Mouse (Mus musculus) layer of hippocampus, adult 9-10 months (tissue): ENCODE results near the gene Tgfa.

Source experiments
- DNase-seq: peaks from one replicate; pipeline ENCODE4 v3.0.0; 2022; ENCODE audit warnings: low spot score

The Tgfa gene

DNA sequence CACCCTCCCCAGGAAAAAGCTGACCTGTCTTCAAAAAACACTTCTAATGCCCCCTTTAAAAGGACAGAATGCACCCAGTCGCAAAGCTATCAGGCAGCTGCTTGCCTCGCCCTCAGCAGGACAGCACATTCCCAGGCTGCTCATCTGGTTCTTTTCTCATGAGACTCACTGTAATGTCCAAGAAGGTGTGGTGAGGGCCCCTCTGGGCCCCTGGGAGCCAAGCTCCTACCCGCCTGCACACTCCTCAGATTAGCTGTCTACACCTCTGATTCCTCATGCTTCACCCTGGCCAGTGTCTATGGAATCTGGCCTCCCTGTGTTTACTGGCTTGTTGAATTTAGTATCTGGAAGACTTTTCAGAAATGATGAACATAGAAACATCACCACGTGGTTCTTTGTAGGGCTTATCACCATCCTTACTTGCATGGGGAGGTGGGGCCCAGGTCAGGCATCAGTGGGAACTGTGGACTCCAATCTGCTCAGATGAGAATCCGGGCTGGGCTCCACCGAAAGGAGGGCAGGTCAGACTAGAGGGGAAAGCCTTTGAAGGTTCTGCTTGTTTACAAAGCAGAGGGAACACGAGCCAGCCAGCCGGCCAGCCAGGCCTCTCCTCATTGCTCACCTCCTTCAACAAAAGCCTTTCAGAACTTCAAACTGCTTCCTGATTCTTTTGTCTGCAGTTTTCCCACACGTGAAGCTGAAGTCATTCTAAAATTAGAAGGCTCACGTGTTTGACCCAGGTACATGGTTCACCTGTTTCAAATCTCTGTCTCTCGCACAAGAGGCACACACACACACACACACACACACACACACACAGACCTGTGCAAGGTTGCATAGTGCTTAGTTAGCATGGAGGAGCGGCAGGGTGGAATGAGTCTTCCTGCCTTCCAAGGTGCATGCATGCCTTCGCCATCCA is 38.7 kb downstream of the Tgfa start:
- DNase-seq, result no peak

DNA sequence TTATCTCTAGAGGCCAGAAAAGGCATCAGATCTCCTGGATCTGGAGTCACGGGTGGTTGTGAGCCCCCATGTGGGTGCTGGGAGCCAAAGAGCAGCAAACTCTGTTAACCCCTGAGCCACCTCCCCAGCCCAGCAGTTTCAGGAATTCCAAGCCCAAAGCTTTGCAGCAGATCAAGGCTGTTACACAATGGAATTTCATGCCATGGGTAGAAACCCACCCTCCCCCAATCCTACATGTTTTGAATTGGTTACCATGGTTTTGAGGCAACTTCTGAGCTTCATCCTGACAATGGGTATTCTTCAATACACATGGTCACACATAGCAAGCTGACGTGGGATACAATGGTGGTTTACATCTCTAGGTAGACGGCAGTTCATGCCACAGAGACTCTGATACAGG is 49.8 kb downstream of the Tgfa start:
- DNase-seq, result no peak

DNA sequence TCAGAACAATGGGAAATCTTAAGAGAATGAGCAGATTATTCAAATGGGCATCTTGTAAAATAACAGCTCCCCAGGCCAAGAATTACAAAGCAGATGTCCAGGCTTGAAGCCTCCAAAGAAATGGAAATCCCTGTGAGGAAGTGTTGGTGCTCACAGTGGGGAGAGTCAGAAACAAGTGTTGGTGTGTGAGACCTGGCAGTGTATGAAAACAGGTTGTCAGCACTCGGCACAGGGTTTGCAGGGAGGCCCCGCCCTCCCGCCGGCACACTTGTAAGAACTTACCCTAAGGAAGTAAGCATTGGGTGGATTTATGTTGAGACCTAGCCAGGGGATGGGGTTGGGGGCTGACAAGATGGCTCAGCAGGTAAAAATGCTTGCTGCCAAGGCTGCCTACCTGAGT is 50.9 kb downstream of the Tgfa start:
- no peak for DNase-seq

DNA sequence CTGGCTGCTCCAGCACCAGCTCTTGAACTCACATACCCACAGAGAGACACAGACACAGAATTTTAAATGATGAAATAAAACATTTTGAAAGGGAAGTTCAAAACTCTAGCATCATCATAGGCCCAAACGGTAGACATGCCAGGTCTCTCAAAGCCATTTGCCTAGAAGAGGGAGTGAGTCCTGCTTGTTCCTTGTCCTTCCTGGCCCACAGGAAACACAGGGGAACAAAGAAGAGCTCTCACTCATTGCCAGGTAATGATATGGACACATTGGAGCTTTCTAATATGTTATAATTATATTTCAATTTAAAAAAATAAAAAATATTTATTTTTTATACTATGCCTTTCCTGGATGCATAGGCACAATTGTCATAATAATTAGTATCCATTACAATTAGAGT is 53.5 kb downstream of the Tgfa start:
- DNase-seq, result no peak

DNA sequence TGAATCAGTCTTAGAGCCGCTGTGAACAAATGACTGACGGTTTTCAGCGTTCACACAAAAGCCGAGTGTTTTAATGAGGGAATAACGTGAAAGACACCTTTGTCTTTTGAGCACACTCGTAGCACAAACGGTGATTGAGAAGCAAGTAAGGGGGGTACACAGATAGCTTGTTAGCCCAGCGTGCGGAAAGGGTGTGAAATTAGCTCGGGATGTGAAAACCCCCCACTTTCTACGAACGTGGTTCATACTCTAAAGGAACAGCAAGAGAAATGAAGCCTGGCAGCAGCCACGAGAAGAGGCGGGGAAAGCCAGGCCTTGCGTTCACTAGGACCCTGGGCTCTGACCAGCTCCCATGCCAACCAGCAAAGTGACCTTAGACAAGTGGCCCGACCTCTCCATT is 54.0 kb downstream of the Tgfa start:
- no peak for DNase-seq

DNA sequence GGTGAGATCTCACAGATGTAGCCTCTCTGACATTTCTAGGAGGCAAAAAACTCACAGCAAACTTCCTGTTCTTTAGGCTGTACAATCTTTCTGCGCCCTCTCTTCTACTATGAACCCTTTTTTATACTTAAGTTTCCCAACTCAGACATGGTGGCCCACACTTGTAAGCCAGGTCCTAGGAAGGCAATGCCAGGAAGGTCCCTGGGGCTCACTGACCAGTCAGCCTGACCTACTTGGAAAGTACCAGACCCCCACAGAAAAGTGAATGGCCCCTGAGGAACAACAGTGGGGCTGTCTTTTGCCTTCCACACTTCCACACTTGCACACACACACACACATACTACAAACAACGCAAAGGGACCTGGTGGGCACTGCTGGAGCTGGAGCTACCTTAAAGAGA is 55.2 kb downstream of the Tgfa start:
- DNase-seq, result no peak

DNA sequence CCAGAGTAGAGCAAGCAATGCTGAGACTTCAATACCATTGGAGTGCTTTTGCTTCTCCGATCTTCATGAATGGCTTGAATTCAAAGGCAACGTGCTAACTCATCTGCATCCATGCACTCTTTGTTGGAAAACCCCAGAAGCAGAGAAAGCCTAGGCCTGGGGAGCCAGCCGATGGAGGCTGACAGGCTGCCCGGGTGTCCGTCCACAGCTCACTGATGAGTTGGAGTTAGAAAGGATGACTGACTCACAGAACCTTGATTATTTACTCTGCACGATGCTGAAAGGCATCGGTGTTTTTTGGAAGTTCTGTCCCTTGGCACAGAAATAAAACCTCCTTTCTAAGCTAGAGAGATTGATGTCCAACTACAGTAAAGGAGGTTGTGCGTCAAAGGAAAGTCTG is 55.8 kb downstream of the Tgfa start:
- DNase-seq, result no peak

DNA sequence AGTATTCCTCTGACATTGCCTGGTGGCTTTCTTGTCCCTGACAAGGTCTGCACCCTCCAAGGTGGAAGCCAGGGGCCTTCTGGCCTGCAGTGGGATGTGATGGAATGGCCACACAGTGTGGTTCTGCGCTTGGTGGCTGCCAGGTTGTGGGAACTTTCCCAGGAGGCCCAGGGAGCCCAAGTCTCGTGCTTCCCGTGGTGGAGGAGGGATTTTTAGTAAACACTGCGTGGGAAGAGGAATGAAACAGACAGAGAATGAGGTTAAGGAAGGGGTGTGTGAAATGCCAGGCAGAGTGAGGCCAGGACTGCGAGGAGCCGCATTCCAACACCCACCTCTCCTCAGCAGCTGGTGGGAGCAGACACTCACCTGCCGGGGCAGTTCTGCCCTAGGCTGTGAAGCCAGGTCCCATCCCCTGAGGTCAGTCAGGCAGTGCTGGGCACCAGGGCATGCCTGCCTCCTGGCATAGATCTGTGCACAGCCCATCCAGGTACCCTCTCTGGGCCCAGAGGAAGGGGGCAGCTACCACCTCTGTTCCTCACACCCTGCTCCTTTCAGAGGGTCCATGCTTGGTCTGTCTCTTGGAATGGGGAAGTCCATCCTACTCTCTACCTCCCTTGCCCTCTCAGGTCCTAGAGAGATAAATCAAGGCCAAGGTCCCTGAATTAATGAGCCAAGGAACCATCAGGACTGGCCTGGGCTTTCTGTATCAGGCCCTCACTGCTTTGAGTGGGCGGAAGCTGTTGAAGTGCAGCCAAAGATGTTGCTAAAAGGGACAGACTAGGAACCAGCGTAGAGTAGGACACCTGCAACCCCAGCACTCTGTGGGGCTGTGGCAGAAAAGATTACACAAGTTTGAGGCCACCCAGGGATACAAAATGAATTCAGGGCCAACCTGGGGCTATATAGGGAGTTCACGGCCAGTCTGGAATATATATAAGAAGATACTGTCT is 57.4 kb downstream of the Tgfa start:
- no peak for DNase-seq

DNA sequence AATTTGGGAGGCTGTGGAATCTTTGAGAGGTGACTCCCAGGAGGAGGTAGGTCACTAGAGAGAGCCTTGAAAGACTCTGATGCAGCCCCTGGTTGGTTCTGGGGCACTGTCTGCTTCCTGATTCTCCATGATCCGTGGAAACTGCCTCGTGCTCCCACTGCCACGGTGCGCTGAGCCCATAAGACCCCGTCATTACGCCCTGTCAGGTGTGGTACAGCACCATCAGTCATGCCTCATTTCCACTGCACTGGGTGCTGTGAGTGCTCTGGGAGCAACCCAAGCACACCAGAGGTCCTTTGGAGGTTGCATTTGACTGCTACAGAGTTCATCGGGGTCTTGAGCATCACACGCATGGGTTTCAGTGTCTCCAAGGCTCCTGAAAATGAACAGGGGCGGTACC is 60.9 kb downstream of the Tgfa start:
- no peak for DNase-seq

DNA sequence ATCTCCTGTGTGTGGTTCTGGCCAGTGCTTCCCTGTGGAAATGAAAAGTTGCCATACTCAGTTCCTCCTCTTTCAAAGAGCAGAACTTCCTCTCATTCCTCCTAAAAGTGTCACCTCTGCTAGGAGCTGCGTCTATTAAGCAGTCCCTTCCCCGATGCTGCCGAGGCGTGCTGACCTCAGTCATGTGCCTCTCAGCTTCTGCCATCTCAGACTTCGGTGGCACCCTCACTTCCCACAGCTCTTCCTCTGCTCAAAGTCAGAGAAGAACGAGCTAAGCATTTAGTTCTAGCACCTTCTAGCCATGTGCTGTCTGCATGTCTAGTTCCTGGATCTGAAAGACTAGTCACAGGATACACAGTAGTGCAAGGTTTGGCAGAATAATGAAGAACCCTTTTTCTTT is 64.2 kb downstream of the Tgfa start:
- DNase-seq, result peak; percentile 26

DNA sequence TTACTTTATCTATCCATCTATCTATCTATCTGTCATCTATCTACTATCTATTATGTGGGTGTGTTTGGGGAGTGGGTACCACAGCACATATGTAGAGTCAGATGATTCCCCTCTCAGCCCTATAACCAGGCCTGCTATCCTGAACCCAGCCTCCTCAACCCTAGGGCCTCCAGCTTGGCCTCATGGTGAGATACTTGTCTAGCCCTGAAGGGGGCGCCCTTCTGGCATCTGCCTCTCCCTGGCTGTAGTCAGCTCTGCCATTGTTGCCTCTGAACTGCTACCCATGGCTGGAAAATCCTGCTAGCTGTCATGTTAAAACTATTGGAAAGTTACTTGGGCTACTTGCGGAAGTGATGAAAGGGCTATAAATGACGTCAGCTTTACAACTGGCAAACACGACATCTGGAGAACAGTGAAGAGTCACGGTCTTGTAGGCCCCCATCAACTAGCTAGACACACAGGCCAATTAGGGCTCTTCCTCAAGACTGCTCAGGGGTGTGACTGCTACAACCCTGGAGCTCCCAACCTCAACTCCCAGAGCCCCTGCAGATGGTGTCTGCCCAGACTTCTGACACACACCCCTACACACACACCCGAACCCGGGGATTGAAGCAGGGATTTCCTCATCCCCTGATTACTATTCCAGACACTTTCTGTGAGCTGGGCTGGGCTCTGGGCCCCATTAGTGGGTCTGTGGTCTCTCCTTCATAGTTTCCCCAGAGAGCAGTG is 65.5 kb downstream of the Tgfa start:
- no peak for DNase-seq

DNA sequence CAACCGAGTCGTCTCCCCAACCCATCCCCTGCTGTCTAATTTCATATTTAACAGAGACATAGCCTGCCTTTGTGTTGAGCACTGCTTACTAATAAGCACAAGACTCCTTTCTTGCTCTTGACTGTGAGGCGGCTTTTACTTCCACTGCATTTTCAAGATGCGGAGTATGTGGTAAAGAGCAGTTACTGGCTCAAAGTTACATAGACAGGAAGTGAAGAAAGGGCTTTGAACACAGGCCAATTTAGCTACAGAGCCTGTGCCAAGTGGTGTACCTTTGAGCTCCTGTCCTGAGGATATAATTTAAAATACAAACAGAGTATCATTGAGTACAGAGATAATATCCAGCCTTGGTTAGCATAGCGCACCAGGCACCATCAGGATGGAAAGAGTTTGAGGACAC is 71.8 kb downstream of the Tgfa start:
- no peak for DNase-seq

DNA sequence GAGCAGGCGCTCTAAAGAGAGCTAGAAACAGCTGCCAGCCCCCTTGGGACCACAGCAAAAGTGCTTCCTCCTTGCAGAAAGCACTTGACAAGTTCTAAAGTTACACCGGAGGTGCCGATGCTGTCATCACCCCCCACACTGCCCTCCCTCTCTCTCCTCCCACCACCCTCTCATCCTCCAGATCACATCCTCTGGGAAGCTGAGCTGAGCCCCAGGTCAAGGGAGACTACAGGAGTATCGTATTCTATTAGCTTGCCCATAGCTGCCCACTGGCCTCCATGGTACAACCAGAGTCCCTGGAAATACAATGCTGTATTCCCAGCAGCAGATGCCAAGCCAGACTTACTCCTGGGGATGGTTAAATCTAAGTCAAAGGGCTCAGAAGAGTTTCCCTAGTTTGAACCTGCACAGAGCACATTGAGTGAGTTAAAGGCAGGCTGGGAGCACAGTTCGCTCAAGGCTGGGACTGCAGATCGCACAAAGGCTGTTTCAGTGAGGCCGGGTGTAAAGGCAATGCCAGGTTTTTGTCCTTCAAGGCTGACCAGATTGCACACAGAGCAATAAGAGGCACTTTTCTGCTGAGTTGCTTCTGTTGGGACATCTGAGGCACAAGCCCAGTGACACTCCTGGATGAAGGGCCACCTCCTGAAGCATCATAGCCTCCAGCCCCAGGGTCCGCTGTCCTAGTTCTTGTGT is 75.5 kb downstream of the Tgfa start:
- no peak for DNase-seq

DNA sequence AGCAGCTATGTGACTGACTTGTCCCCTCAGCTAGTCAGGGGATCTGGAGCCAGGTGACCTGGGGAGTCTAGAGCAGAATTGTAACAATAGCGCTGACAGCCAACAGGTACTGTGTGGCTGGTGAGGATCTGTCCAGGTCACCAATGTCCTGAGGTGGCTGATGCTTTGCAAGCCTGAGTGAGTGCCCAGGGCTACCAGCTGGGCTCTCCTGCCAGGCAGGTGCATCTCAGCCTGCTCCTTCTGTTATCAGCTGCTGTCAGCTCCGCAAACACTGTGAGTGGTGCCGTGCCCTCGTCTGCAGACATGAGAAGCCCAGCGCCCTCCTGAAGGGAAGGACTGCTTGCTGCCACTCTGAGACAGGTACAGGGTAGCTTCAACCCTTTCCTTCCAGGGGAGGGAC is 76.1 kb downstream of the Tgfa start:
- DNase-seq, result no peak

DNA sequence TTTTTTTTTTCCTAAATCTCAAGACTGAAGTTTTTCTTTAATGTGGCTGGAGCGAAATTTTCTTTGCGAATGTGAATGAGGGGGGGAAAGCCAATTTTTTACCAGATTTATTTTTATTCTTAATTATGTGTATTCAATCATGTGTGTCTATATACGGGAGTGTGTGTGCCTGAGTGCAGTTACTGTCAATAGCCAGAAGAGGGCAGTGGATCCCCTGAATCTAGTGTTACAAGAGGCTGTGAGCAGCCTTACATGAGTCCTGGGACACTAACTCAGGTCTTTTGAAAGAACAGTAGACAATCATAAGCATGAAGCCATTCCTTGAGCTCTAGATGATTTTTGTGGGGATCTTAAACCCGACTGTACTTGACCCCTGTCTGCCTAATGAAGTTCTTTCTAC is 80.7 kb downstream of the Tgfa start:
- DNase-seq, result no peak

DNA sequence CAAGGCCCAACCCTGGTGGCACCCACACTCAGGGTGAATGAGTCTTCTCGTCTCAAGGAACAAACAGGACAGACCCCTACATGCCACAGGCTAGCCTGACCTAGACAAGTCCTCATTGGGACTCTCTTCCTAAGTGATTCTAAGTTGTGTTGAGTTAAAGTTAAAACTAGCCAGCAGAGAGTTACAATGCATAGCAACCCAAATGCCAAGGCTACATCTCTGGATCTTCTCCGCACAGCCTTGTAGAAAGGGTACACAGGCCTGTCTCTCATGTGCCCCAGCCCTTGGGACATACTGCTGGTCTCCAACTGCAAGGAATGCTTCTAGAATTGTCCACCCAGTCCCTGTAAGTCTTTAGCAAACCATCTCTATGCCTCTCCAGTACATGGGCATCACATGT is 81.8 kb downstream of the Tgfa start:
- no peak for DNase-seq

DNA sequence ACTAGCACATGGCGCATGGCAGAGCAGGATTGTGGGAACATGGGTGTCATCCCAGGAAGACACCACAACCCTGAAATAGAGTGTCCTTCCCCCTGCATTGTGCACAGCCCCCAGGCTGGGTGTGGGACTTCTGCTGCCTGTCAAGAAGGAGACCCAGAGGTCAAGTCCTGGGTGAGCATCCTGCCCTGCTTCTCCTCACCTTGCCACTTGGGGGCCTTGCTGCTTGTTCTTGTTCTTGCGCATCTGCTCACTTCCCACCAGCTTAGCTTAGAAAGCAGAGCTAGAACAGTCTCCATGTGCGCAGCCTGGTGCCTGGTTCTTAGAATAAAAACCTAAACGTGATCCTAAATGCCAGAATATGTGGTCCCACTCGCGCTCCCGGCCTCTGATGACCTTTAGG is 82.6 kb downstream of the Tgfa start:
- no peak for DNase-seq

DNA sequence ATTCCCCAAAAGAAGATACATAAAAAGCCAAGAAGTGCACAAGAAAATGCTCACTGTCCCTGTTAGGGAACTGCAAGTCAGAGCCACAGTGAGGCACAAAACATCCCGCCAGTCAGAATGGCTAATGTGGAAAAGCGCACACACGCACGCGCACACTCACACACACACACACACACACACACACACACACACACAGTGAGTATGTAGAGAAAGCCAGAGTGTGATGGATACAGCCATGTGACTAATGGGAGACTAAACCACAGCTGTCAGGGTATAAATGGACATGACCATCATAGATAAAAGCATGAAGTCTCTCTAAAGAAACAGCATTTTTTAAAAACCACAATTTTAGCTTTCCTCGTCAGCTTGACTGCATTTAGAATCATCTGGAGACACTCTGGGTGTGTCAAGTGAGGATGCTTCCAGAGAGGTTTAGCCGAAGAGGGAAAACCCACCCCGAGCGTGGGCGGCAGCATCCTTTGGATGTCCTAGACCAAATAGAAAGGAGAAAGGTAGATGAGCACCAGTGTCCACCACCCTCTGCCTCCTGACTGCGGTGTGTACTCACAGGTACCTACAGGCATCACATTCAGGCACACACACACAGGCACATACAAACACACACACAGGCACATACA is 86.7 kb downstream of the Tgfa start:
- DNase-seq, result no peak

DNA sequence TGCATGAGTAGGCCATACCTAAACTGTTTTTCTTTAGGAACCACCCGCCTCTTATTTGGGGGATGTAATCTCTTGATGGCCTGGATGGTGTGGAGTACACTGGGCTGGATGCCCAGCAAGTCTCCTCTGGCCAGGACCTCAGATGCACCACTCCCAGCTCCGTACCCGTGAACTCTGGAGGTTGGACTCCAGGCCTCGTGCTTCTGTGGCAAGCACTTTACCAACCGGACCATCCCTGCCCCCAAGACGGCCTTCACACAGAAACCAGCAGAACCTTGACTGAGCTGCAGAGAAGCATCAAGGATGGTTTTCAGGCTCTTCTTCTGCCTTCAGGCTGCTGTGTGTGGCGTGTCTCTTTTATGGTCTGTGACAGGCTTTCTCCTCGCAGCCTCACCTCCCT is 98.3 kb downstream of the Tgfa start:
- DNase-seq, result no peak

DNA sequence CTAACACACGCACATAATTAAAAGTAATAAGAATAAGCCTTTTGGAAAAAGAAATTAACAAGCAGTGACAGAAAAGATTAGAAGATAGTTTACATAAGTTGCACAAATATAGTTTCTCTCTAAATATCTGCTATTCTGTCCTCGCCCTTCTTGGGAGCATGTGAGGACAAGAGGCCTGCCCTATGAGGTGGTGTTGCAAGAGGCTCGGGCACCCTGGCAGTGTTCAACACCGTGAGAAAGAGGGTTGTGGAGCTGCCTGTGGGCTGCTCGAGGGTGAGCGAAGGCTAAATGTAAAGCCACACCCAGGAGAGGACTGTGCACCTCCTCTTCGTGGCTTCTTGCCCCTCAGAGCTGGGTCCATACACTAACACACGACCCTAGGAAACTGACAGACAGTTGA is 100.4 kb downstream of the Tgfa start:
- DNase-seq, result no peak

DNA sequence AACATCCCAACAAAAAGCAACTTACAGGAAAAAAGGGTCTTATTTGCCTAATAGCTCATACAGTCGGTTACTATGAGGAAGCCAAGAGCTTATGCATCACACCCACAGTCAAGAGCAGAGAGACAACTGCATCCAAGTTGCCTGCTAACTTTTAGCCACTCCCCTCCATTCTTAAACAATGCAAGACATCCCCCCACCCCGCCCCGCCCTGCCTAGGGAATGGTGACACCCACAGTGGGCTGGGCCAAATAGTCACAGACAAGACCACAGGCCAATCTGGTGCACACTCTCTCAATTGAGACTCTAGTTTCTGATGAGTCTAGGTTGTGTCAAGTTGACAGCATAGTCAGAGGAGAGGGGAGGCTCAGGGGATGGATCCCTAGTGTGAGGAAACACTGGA is 101.1 kb downstream of the Tgfa start:
- DNase-seq, result no peak
